Mouse (Mus musculus) hindbrain, embryonic 14.5 days (tissue): ENCODE measurements around the gene Nat8f5. TPM values are rescaled to one million over a fixed set of nuclear protein-coding genes. Genes with fewer than 3 reads are reported as not detected.

Experiments used
- microRNA-seq: library from miRNA; unstranded; fragments of <30 nt; microRNA quantifications from one replicate; pipeline ENCODE4, GENCODE M21; 2016
- polyA plus RNA-seq: library from polyadenylated mRNA; unstranded; fragments of >200 nt; fragmentation: Nextera tagmentation; extraction: Ambion mirVana; gene quantifications from 2 replicates; pipeline ENCODE4 v1.2.1, GENCODE M21; 2014

The Nat8f5 gene
- polyA plus RNA-seq, 1 experiment from 2014 or later, result not detected

Small RNAs within 50 kb of the gene (microRNA-seq; reads per million reads assigned to microRNA genes)
- not detected for gene Mir6375

Other genes starting within 250 kb of the Nat8f5 start
- gene Alms1, start 233.4 kb downstream of the Nat8f5 start, polyA plus RNA-seq, result 5.0 and 5.6 TPM in 2 replicates
- 0.11 TPM in 1 of 2 replicates, not detected in the other for gene Nat8f7, start 107.8 kb downstream of the Nat8f5 start, polyA plus RNA-seq
- gene Nat8f3, start 55.2 kb downstream of the Nat8f5 start, polyA plus RNA-seq, result 0.24 and 0.47 TPM in 2 replicates
- not detected in 2 replicates for gene Nat8f6, start within 50 bp of the Nat8f5 start, polyA plus RNA-seq
- gene Nat8, start 11.1 kb upstream of the Nat8f5 start, polyA plus RNA-seq, result 0.47 TPM in 1 of 2 replicates, not detected in the other
- not detected in 2 replicates for gene Nat8f2, start 48.2 kb upstream of the Nat8f5 start, polyA plus RNA-seq
- gene Nat8f4, start 83.9 kb upstream of the Nat8f5 start, polyA plus RNA-seq, result 6.2 and 6.6 TPM in 2 replicates
- 43.5 and 49.2 TPM in 2 replicates for gene Tprkb, start 90.9 kb upstream of the Nat8f5 start, polyA plus RNA-seq
- 14.6 and 17.9 TPM in 2 replicates for gene Nat8f1, start 94.7 kb upstream of the Nat8f5 start, polyA plus RNA-seq
- 52.5 and 56.7 TPM in 2 replicates for gene Dusp11, start 140.7 kb upstream of the Nat8f5 start, polyA plus RNA-seq
- not detected in 2 replicates for gene Figla, start 195.2 kb upstream of the Nat8f5 start, polyA plus RNA-seq
- 102 and 111 TPM in 2 replicates for gene Add2, start 207.7 kb upstream of the Nat8f5 start, polyA plus RNA-seq